Mouse (Mus musculus) thymus, adult 2 months (tissue): Measurements from ENCODE around the gene Hps4.

Source experiments
- CTCF ChIP-seq: fragments of 200-500 bp; IDR thresholded peaks from 2 replicates; pipeline ENCODE4 v1.5.1; 2012; ENCODE audit warnings: mild to moderate bottlenecking, control low read depth, low read length, moderate library complexity, borderline replicate concordance; ENCODE audit not compliant: control insufficient read depth, poor library complexity, insufficient read depth; ENCODE audit errors: extremely low read depth
- POLR2A ChIP-seq: fragments of 200-500 bp; IDR thresholded peaks from 2 replicates; pipeline ENCODE4 v1.6.1; 2012; ENCODE audit warnings: mild to moderate bottlenecking, low read length, control low read depth, moderate library complexity; ENCODE audit not compliant: control insufficient read depth, poor library complexity, insufficient read depth; ENCODE audit errors: extremely low read depth

GRCm38 (mm10) chr5:112316468-112316867 is 26.4 kb upstream of the Hps4 start:
- TF ChIP-seq CTCF (no peak), POLR2A (no peak)
